Mouse (Mus musculus) limb, embryonic 15.5 days (tissue): ENCODE results near the gene Tpcn1. TPM values are rescaled to one million over a fixed set of nuclear protein-coding genes. Genes with fewer than 3 reads are reported as not detected.

ENCODE experiments used
- polyA plus RNA-seq: library from polyadenylated mRNA; unstranded; fragments of >200 nt; fragmentation: Nextera tagmentation; extraction: Ambion mirVana; gene quantifications from 2 replicates; pipeline ENCODE4 v1.2.1, GENCODE M21; 2015

Tpcn1 gene
- polyA plus RNA-seq, 1 experiment from 2014 or later = 25.4 TPM

Other genes starting within 250 kb of the Tpcn1 start
- not detected in 2 replicates for gene Lhx5, start 157.0 kb downstream of the Tpcn1 start, polyA plus RNA-seq
- gene Sdsl, start 115.9 kb downstream of the Tpcn1 start, polyA plus RNA-seq = 0.57 and 0.95 TPM in 2 replicates
- 0.24 TPM in 1 of 2 replicates, not detected in the other for gene Sds, start 112.1 kb downstream of the Tpcn1 start, polyA plus RNA-seq
- gene Plbd2, start 85.0 kb downstream of the Tpcn1 start, polyA plus RNA-seq = 58.9 and 63.4 TPM in 2 replicates
- gene Slc8b1, start 77.5 kb downstream of the Tpcn1 start, polyA plus RNA-seq = 12.0 and 13.4 TPM in 2 replicates
- 0.38 TPM in 2 replicates for gene Iqcd, start 343 bp upstream of the Tpcn1 start, polyA plus RNA-seq
- 13.8 TPM in 2 replicates for gene Rita1, start 23.9 kb upstream of the Tpcn1 start, polyA plus RNA-seq
- gene Ddx54, start 24.1 kb upstream of the Tpcn1 start, polyA plus RNA-seq = 39.4 and 41.7 TPM in 2 replicates
- gene Cfap73, start 45.6 kb upstream of the Tpcn1 start, polyA plus RNA-seq = not detected in 2 replicates
- gene Rasal1, start 60.1 kb upstream of the Tpcn1 start, polyA plus RNA-seq = 0.43 and 0.49 TPM in 2 replicates
- 2.7 and 4.0 TPM in 2 replicates for gene Dtx1, start 123.3 kb upstream of the Tpcn1 start, polyA plus RNA-seq
- 0.32 and 0.44 TPM in 2 replicates for gene Oas2, start 161.2 kb upstream of the Tpcn1 start, polyA plus RNA-seq
- gene Oas3, start 189.0 kb upstream of the Tpcn1 start, polyA plus RNA-seq = 0.16 and 0.18 TPM in 2 replicates
- not detected in 2 replicates for gene Oas1e, start 206.9 kb upstream of the Tpcn1 start, polyA plus RNA-seq
- gene Oas1c, start 223.8 kb upstream of the Tpcn1 start, polyA plus RNA-seq = 0.17 and 0.35 TPM in 2 replicates